Mouse (Mus musculus): ENCODE measurements around the gene Tssk1.

DNA sequence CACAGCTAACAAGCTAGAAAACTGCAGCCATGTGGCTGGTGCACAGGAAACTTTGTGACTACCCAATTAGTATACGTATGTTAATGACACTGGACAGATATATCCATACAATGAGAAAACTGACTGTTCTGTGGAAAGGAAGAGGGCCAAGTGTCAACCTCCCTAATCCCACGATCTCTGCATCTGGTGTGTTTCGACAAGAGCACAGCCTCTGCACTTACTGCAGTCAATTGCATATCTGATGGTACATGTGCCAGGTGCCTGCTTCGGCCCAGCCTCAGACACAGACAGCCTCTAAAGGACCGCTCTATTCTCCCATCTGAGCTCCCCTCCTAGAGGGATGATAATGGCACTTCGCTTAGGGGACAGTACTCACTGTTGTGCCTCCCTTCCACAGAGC, 45.6 kb upstream of the Tssk1 start:
- TF ChIP-seq TBP (conservative IDR thresholded peaks at IDR 0.05; ENCODE audit: low read depth, low read length) (no peak), SMC3 (IDR thresholded peaks at IDR 0.05; ENCODE audit: low read depth, low read length) (no peak), POLR2A (IDR thresholded peaks at IDR 0.05; ENCODE audit: low read depth, low read length) (no peak), E2F4 (IDR thresholded peaks at IDR 0.05; ENCODE audit: insufficient replicate concordance, low read depth, low read length) (no peak), CTCF (conservative IDR thresholded peaks at IDR 0.05 in 1 of 2, IDR thresholded peaks at IDR 0.05 in 1 of 2; ENCODE audit: low read depth in 2 of 2, low read length in 2 of 2) (no peak), ZMIZ1 (IDR thresholded peaks at IDR 0.05; ENCODE audit: low read depth, low read length) (no peak), ZC3H11A (IDR thresholded peaks at IDR 0.05; ENCODE audit: low read depth, low read length) (no peak)

Measured in CH12.LX (cell line).